Mouse (Mus musculus) CH12.LX (cell line): ENCODE data around the gene Tmem38b. TPM values are rescaled to one million over a fixed set of nuclear protein-coding genes. Genes with fewer than 3 reads are reported as not detected.

Experiments
- DNase-seq: peaks from one replicate; pipeline ENCODE4 v3.0.0-alpha.2; 2013; ENCODE audit errors: extremely low read depth
- H3K27ac ChIP-seq: 2 replicates; pipeline ENCODE4 v1.5.1; 2012; ENCODE audit warnings: low read depth, mild to moderate bottlenecking, control low read depth, moderate library complexity; ENCODE audit not compliant: insufficient read depth
- H3K27me3 ChIP-seq: replicated peaks from 2 replicates; pipeline ENCODE3; 2012; ENCODE audit warnings: inconsistent platforms
- H3K36me3 ChIP-seq, 2 experiments: replicated peaks in 1 of 2; 2 replicates each; pipeline versions ENCODE3 to v1.6.1; 2012; ENCODE audit warnings: inconsistent platforms in 1 of 2, low read length in 1 of 2, mild to moderate bottlenecking in 1 of 2, mixed read lengths in 1 of 2, moderate library complexity in 1 of 2; ENCODE audit not compliant: control insufficient read depth in 1 of 2, insufficient read depth in 1 of 2
- H3K4me1 ChIP-seq, 2 experiments: 2 replicates each; pipeline ENCODE4 v1.6.1; 2012; ENCODE audit warnings: inconsistent platforms in 1 of 2, moderate library complexity in 1 of 2; ENCODE audit not compliant: insufficient read depth in 2 of 2, control insufficient read depth in 1 of 2
- H3K4me2 ChIP-seq: 2 replicates; pipeline ENCODE4 v1.6.1; 2012; ENCODE audit warnings: low read depth, mild to moderate bottlenecking, control low read depth; ENCODE audit not compliant: poor library complexity, insufficient read depth, severe bottlenecking
- H3K4me3 ChIP-seq, 3 experiments: fragments of 150-350 bp in 1 of 3; sonication (generic) in 1 of 3; replicated peaks in 1 of 3; 2 replicates each; pipeline versions ENCODE3 to v1.5.1; 2011 to 2012; ENCODE audit warnings: low read depth in 2 of 3, low read length in 2 of 3, mild to moderate bottlenecking in 2 of 3, moderate library complexity in 2 of 3, control low read depth in 1 of 3, improper control_type of control experiment in 1 of 3, inconsistent platforms in 1 of 3, mixed read lengths in 1 of 3; ENCODE audit not compliant: poor library complexity in 1 of 3
- H3K79me2 ChIP-seq: replicated peaks from 2 replicates; pipeline ENCODE4 v1.6.1; 2012; ENCODE audit warnings: mild to moderate bottlenecking, moderate library complexity; ENCODE audit not compliant: control insufficient read depth, poor library complexity, insufficient read depth, severe bottlenecking; ENCODE audit errors: extremely low read depth
- H3K9ac ChIP-seq: 2 replicates; pipeline ENCODE4 v1.6.1; 2012; ENCODE audit warnings: low read depth, mild to moderate bottlenecking, control low read depth, moderate library complexity; ENCODE audit not compliant: insufficient read depth
- H3K9me3 ChIP-seq: replicated peaks from 2 replicates; pipeline ENCODE3; 2012; ENCODE audit warnings: low read length, inconsistent platforms, mixed read lengths
- CHD2 ChIP-seq: IDR thresholded peaks from 2 replicates; pipeline ENCODE4 v1.6.1; 2011; ENCODE audit warnings: low read length, improper control_type of control experiment
- CTCF ChIP-seq, 2 experiments: IDR thresholded peaks in 1 of 2; conservative IDR thresholded peaks in 1 of 2; 2 replicates each; pipeline ENCODE4 v1.5.1; 2011 to 2012; ENCODE audit warnings: low read depth in 2 of 2, low read length in 2 of 2, improper control_type of control experiment in 1 of 2, inconsistent platforms in 1 of 2, mild to moderate bottlenecking in 1 of 2, moderate library complexity in 1 of 2
- ETS1 ChIP-seq: conservative IDR thresholded peaks from 2 replicates; pipeline ENCODE4 v1.6.1; 2012; ENCODE audit warnings: low read depth, mild to moderate bottlenecking, inconsistent platforms, low read length, improper control_type of control experiment, moderate library complexity
- HCFC1 ChIP-seq: IDR thresholded peaks from 2 replicates; pipeline ENCODE4 v1.6.1; 2012; ENCODE audit warnings: low read depth, mild to moderate bottlenecking, inconsistent platforms, low read length, improper control_type of control experiment
- JUND ChIP-seq: conservative IDR thresholded peaks from 2 replicates; pipeline ENCODE4 v1.6.1; 2011; ENCODE audit warnings: low read depth, low read length, improper control_type of control experiment
- MAX ChIP-seq: IDR thresholded peaks from 2 replicates; pipeline ENCODE4 v1.6.1; 2011; ENCODE audit warnings: low read length, improper control_type of control experiment
- MEF2A ChIP-seq: IDR thresholded peaks from 2 replicates; pipeline ENCODE4 v1.6.1; 2014; ENCODE audit warnings: low read depth, mild to moderate bottlenecking, inconsistent platforms, low read length, improper control_type of control experiment, borderline replicate concordance
- MXI1 ChIP-seq: IDR thresholded peaks from 2 replicates; pipeline ENCODE4 v1.6.1; 2011; ENCODE audit warnings: mild to moderate bottlenecking, low read depth, low read length, improper control_type of control experiment
- MYC ChIP-seq: IDR thresholded peaks from 2 replicates; pipeline ENCODE4 v1.6.1; 2011; ENCODE audit warnings: low read depth, mild to moderate bottlenecking, improper control_type of control experiment, low read length
- NELFE ChIP-seq: IDR thresholded peaks from 2 replicates; pipeline ENCODE4 v1.6.1; 2011; ENCODE audit warnings: low read depth, low read length, improper control_type of control experiment
- PAX5 ChIP-seq: IDR thresholded peaks from 2 replicates; pipeline ENCODE4 v1.6.1; 2012; ENCODE audit warnings: low read length, inconsistent platforms, mixed read lengths
- POLR2A ChIP-seq: IDR thresholded peaks from 2 replicates; pipeline ENCODE4 v1.6.1; 2011; ENCODE audit warnings: low read depth, mild to moderate bottlenecking, improper control_type of control experiment, low read length
- POLR2AphosphoS2 ChIP-seq: IDR thresholded peaks from 2 replicates; pipeline ENCODE4 v1.6.1; 2011; ENCODE audit warnings: low read depth, low read length, improper control_type of control experiment
- RAD21 ChIP-seq: IDR thresholded peaks from 2 replicates; pipeline ENCODE4 v1.6.1; 2011; ENCODE audit warnings: low read depth, mild to moderate bottlenecking, low read length, improper control_type of control experiment, moderate library complexity
- RCOR1 ChIP-seq: conservative IDR thresholded peaks from 2 replicates; pipeline ENCODE4 v1.6.1; 2012; ENCODE audit warnings: low read depth, mild to moderate bottlenecking, inconsistent platforms, low read length, improper control_type of control experiment
- SIN3A ChIP-seq: IDR thresholded peaks from 2 replicates; pipeline ENCODE4 v1.6.1; 2012; ENCODE audit warnings: low read length, improper control_type of control experiment, inconsistent platforms
- SMC3 ChIP-seq: IDR thresholded peaks from 2 replicates; pipeline ENCODE4 v1.6.1; 2011; ENCODE audit warnings: low read depth, low read length, improper control_type of control experiment
- TBP ChIP-seq: conservative IDR thresholded peaks from 2 replicates; pipeline ENCODE4 v1.6.1; 2011; ENCODE audit warnings: low read depth, low read length, improper control_type of control experiment
- TCF12 ChIP-seq: IDR thresholded peaks from 2 replicates; pipeline ENCODE4 v1.6.1; 2014; ENCODE audit warnings: low read depth, mild to moderate bottlenecking, inconsistent platforms, low read length, improper control_type of control experiment
- USF1 ChIP-seq: IDR thresholded peaks from 2 replicates; pipeline ENCODE4 v1.6.1; 2014; ENCODE audit warnings: low read depth, mild to moderate bottlenecking, inconsistent platforms, low read length, improper control_type of control experiment
- USF2 ChIP-seq: conservative IDR thresholded peaks from 2 replicates; pipeline ENCODE4 v1.6.1; 2011; ENCODE audit warnings: low read depth, low read length, improper control_type of control experiment
- ZC3H11A ChIP-seq: IDR thresholded peaks from 2 replicates; pipeline ENCODE4 v1.6.1; 2012; ENCODE audit warnings: low read depth, mild to moderate bottlenecking, inconsistent platforms, low read length, improper control_type of control experiment
- ZMIZ1 ChIP-seq: IDR thresholded peaks from 2 replicates; pipeline ENCODE4 v1.6.1; 2012; ENCODE audit warnings: low read depth, mild to moderate bottlenecking, inconsistent platforms, low read length, improper control_type of control experiment
- ZNF384 ChIP-seq: IDR thresholded peaks from 2 replicates; pipeline ENCODE4 v1.6.1; 2012; ENCODE audit warnings: low read depth, low read length, improper control_type of control experiment, inconsistent platforms
- dilution Hi-C: fragments of 300-500 bp; cut with MboI; formaldehyde crosslinking; loops from 2 replicates; pipeline ENCODE4 v1.14.3; 2020; ENCODE audit warnings: low sequenced_read_pairs; ENCODE audit not compliant: extremely low pct_unique_long_range_greater_than_20kb, extremely low pct_ligation_motif_present
- in situ Hi-C: fragments of 300-500 bp; cut with MboI; formaldehyde crosslinking; loops from 3 replicates; pipeline ENCODE4 v1.14.3; 2019; ENCODE audit warnings: low sequenced_read_pairs, low pct_ligation_motif_present, low pct_unique_long_range_greater_than_20kb, mixed read lengths
- polyA plus RNA-seq: library from polyadenylated mRNA; unstranded; fragments of >175 nt; gene quantifications from 2 replicates; pipeline ENCODE4 v1.2.1, GENCODE M21; 2012; ENCODE audit warnings: low read depth; ENCODE audit not compliant: insufficient read length
- total RNA-seq, 2 experiments: library from RNA; depleted of rRNA; stranded (reverse); fragments of 300-350 nt in 1 of 2; fragments of >200 nt in 1 of 2; gene quantifications; 2 replicates each; pipeline ENCODE4 v1.2.3; 2012 to 2014

The Tmem38b gene
- total and polyA plus RNA-seq, 3 experiments, result 5.9 to 10.8 (median 10.5) TPM

- in situ Hi-C loops (no loop called here), dilution Hi-C loops (no loop called here)
- H3K9ac ChIP-seq, result no peak overlapping the region
- H3K4me2 ChIP-seq, result no peak overlapping the region
- TF ChIP-seq RAD21, result peak; percentile 97
- peak; percentile 94 for TF ChIP-seq SMC3
- peak; percentile 66 to 92 for TF ChIP-seq CTCF (conservative IDR thresholded peaks at IDR 0.05 in 1 of 2, IDR thresholded peaks at IDR 0.05 in 1 of 2; ENCODE audit: low read depth in 2 of 2, low read length in 2 of 2)
- TF ChIP-seq POLR2A, result no peak
- TF ChIP-seq ZC3H11A, result peak; percentile 81
- TF ChIP-seq USF2, result no peak
- no peaks in the 10 kb centered on the region for H3K27me3 ChIP-seq
- no peaks in the 10 kb centered on the region for H3K36me3 ChIP-seq
- no peaks in the 10 kb centered on the region for H3K79me2 ChIP-seq
- H3K9me3 ChIP-seq, result no peaks in the 10 kb centered on the region
- H3K4me3 ChIP-seq, result no peak overlapping the region
- H3K27ac ChIP-seq, result no peak overlapping the region
- H3K4me1 ChIP-seq, result peaks cover 0 to 9% of the 10 kb centered on the region in 2 experiments; a peak in 2 of 4 replicates
- DNase-seq, result peak; percentile 50
Observed at GRCm38 (mm10) chr4:53884351-53885245, 58.8 kb downstream of the Tmem38b start.

DNA sequence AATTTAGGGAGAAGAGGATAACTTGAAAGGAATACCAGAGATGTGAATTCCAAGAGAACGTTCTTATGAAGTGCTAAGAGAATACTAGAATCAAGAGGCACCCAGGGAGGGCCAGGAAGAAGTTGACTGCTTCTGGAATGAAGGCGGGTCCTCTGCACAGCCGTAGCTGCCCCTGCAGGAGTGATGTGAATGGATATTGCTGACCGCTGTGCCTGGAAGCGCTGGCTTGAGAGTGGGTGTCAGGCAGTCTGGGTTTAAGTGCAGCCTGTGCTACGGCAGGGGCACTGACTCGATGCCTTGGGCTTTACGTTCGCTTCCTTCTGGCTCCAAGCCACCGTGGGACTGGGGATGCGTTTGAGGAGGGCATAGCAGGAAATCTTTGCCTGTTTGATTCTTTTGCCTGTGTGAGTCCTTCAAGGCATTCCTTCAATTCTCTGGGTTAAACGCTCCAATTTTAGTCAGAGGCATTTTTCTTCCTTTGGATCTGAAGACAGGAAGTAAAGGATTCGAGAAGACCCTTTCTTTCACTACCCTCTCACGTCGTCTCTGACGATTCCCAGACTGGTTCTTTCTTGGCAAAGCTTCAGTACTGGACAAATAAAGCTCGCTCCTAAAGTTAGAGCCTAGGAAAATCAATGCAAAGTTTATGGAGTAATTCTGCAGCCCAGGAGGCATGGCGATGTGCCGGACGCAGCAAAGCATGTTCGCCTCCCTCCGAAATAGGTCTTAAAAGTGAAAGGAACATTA, 60.7 kb downstream of the Tmem38b start:
- Histone ChIP-seq H3K4me1 (no peaks in the 10 kb centered on the region), H3K79me2 (no peaks in the 10 kb centered on the region), H3K9ac (no peak overlapping the region), H3K4me3 (no peak overlapping the region), H3K36me3 (no peaks in the 10 kb centered on the region), H3K27ac (no peak overlapping the region), H3K9me3 (no peaks in the 10 kb centered on the region), H3K4me2 (no peak overlapping the region), H3K27me3 (no peaks in the 10 kb centered on the region)
- in situ Hi-C loops, result no loop called here
- no peak for DNase-seq
- dilution Hi-C loops, result no loop called here
- TF ChIP-seq TBP, result no peak
- TF ChIP-seq JUND, result no peak
- no peak for TF ChIP-seq ETS1
- TF ChIP-seq PAX5, result no peak
- TF ChIP-seq SIN3A, result no peak
- TF ChIP-seq MEF2A, result no peak
- no peak for TF ChIP-seq MAX
- TF ChIP-seq MXI1, result no peak
- TF ChIP-seq CHD2, result no peak
- TF ChIP-seq RCOR1, result no peak
- no peak for TF ChIP-seq HCFC1
- no peak for TF ChIP-seq USF1
- no peak for TF ChIP-seq USF2
- no peak for TF ChIP-seq TCF12
- TF ChIP-seq MYC, result no peak
- TF ChIP-seq ZMIZ1, result no peak
- no peak for TF ChIP-seq ZNF384
- TF ChIP-seq NELFE, result no peak
- TF ChIP-seq POLR2AphosphoS2, result no peak
